Mouse (Mus musculus): ENCODE data around the gene Hes2.

Hes2 gene

GRCm38 (mm10) chr4:152132772-152133169 lies 25.9 kb upstream of the Hes2 start:
- no peak for DNase-seq

GRCm38 (mm10) chr4:152133213-152133612 lies 25.5 kb upstream of the Hes2 start:
- no peak for DNase-seq

GRCm38 (mm10) chr4:152134507-152134906 lies 24.2 kb upstream of the Hes2 start:
- DNase-seq: peak; percentile 66

GRCm38 (mm10) chr4:152135363-152135762 lies 23.3 kb upstream of the Hes2 start:
- no peak for DNase-seq

- DNase-seq: no peak
Measured at GRCm38 (mm10) chr4:152136112-152136875, 22.4 kb upstream of the Hes2 start.

- no peak for DNase-seq
Measured at GRCm38 (mm10) chr4:152136876-152137250, 21.8 kb upstream of the Hes2 start.

GRCm38 (mm10) chr4:152138497-152139260 lies 20.0 kb upstream of the Hes2 start:
- peak; percentile 92 for DNase-seq

GRCm38 (mm10) chr4:152140441-152140840 lies 18.2 kb upstream of the Hes2 start:
- peak; percentile 63 for DNase-seq

GRCm38 (mm10) chr4:152141521-152142135 lies 17.0 kb upstream of the Hes2 start:
- no peak for DNase-seq

GRCm38 (mm10) chr4:152143632-152144031 lies 15.0 kb upstream of the Hes2 start:
- DNase-seq: no peak

- DNase-seq: no peak
Measured at GRCm38 (mm10) chr4:152145473-152145872, 13.2 kb upstream of the Hes2 start.

GRCm38 (mm10) chr4:152146033-152146827 lies 12.4 kb upstream of the Hes2 start:
- DNase-seq: no peak

- no peak for DNase-seq
Measured at GRCm38 (mm10) chr4:152150546-152150945, 8.1 kb upstream of the Hes2 start.

GRCm38 (mm10) chr4:152151451-152151965 lies 7.2 kb upstream of the Hes2 start:
- DNase-seq: no peak

GRCm38 (mm10) chr4:152151966-152152544 lies 6.6 kb upstream of the Hes2 start, which contains the start of gene Espn:
TSS of gene Espn (minus strand) at chr4:152152371.
- DNase-seq: peak; percentile 74

GRCm38 (mm10) chr4:152153771-152154177 lies 4.9 kb upstream of the Hes2 start:
- DNase-seq: peak; percentile 94

GRCm38 (mm10) chr4:152155019-152155418 lies 3.6 kb upstream of the Hes2 start:
- no peak for DNase-seq

- peak; percentile 54 for DNase-seq
Measured at GRCm38 (mm10) chr4:152157779-152158584, 685 bp upstream of the Hes2 start.

GRCm38 (mm10) chr4:152159285-152159678 lies 615 bp downstream of the Hes2 start:
- no peak for DNase-seq

GRCm38 (mm10) chr4:152160748-152161147 lies 2.1 kb downstream of the Hes2 start:
- DNase-seq: no peak

- no peak for DNase-seq
Measured at GRCm38 (mm10) chr4:152161601-152162000, 2.9 kb downstream of the Hes2 start.
